Mouse (Mus musculus): ENCODE data around the gene Skp2.

- TF ChIP-seq CTCF (IDR thresholded peaks at IDR 0.05; ENCODE audit: extremely low read depth, insufficient read depth, low read length) = no peak
- TF ChIP-seq POLR2A (IDR thresholded peaks at IDR 0.05; ENCODE audit: extremely low read depth, insufficient read depth, low read length) = no peak
Measured at GRCm38 (mm10) chr15:9155325-9155724, at the start of gene Skp2.
